Mouse (Mus musculus): ENCODE data around the gene Zbtb43.

Gene Zbtb43

GRCm38 (mm10) chr2:33455350-33455749, 13.0 kb downstream of the Zbtb43 start:
- in situ Hi-C loops (cut with MboI; ENCODE audit: low sequenced_read_pairs), result no loop called here

GRCm38 (mm10) chr2:33454816-33455215, 13.5 kb downstream of the Zbtb43 start:
- in situ Hi-C loops (cut with MboI; ENCODE audit: low sequenced_read_pairs), result no loop called here

- in situ Hi-C loops (cut with MboI; ENCODE audit: low sequenced_read_pairs), result no loop called here
Measured at GRCm38 (mm10) chr2:33453476-33453875, 14.9 kb downstream of the Zbtb43 start.

GRCm38 (mm10) chr2:33452721-33453120, 15.6 kb downstream of the Zbtb43 start:
- in situ Hi-C loops (cut with MboI; ENCODE audit: low sequenced_read_pairs), result no loop called here

- in situ Hi-C loops (cut with MboI; ENCODE audit: low sequenced_read_pairs), result no loop called here
Measured at GRCm38 (mm10) chr2:33452140-33452539, 16.2 kb downstream of the Zbtb43 start.

- in situ Hi-C loops (cut with MboI; ENCODE audit: low sequenced_read_pairs), result no loop called here
Measured at GRCm38 (mm10) chr2:33451038-33451978, 17.1 kb downstream of the Zbtb43 start.

- in situ Hi-C loops (cut with MboI; ENCODE audit: low sequenced_read_pairs), result no loop called here
Measured at GRCm38 (mm10) chr2:33449119-33449873, 19.1 kb downstream of the Zbtb43 start.

- in situ Hi-C loops (cut with MboI; ENCODE audit: low sequenced_read_pairs), result no loop called here
Measured at GRCm38 (mm10) chr2:33446796-33447195, 21.6 kb downstream of the Zbtb43 start.

- in situ Hi-C loops (cut with MboI; ENCODE audit: low sequenced_read_pairs), result no loop called here
Measured at GRCm38 (mm10) chr2:33445741-33446140, 22.6 kb downstream of the Zbtb43 start.

- in situ Hi-C loops (cut with MboI; ENCODE audit: low sequenced_read_pairs), result no loop called here
Measured at GRCm38 (mm10) chr2:33444862-33445261, 23.5 kb downstream of the Zbtb43 start.

GRCm38 (mm10) chr2:33444358-33444757, 24.0 kb downstream of the Zbtb43 start:
- in situ Hi-C loops (cut with MboI; ENCODE audit: low sequenced_read_pairs), result no loop called here

- in situ Hi-C loops (cut with MboI; ENCODE audit: low sequenced_read_pairs), result no loop called here
Measured at GRCm38 (mm10) chr2:33442701-33443100, 25.7 kb downstream of the Zbtb43 start.

- in situ Hi-C loops (cut with MboI; ENCODE audit: low sequenced_read_pairs), result no loop called here
Measured at GRCm38 (mm10) chr2:33440893-33441292, 27.5 kb downstream of the Zbtb43 start.

GRCm38 (mm10) chr2:33439980-33440670, 28.2 kb downstream of the Zbtb43 start:
- in situ Hi-C loops (cut with MboI; ENCODE audit: low sequenced_read_pairs), result no loop called here

- in situ Hi-C loops (cut with MboI; ENCODE audit: low sequenced_read_pairs), result no loop called here
Measured at GRCm38 (mm10) chr2:33439471-33439881, 28.9 kb downstream of the Zbtb43 start.

- in situ Hi-C loops (cut with MboI; ENCODE audit: low sequenced_read_pairs), result no loop called here
Measured at GRCm38 (mm10) chr2:33438377-33438776, 30.0 kb downstream of the Zbtb43 start.

- in situ Hi-C loops (cut with MboI; ENCODE audit: low sequenced_read_pairs), result no loop called here
Measured at GRCm38 (mm10) chr2:33437184-33437583, 31.2 kb downstream of the Zbtb43 start.

- in situ Hi-C loops (cut with MboI; ENCODE audit: low sequenced_read_pairs), result no loop called here
Measured at GRCm38 (mm10) chr2:33436035-33436580, 32.3 kb downstream of the Zbtb43 start.

GRCm38 (mm10) chr2:33435036-33435650, 33.2 kb downstream of the Zbtb43 start:
- in situ Hi-C loops (cut with MboI; ENCODE audit: low sequenced_read_pairs), result no loop called here

GRCm38 (mm10) chr2:33432877-33433276, 35.5 kb downstream of the Zbtb43 start:
- in situ Hi-C loops (cut with MboI; ENCODE audit: low sequenced_read_pairs), result no loop called here

All from CH12F3 (cell line).